Mouse (Mus musculus): ENCODE results near the gene 4930415O20Rik. TPM values are rescaled to one million over a fixed set of nuclear protein-coding genes. Genes with fewer than 3 reads are reported as not detected.

Gene 4930415O20Rik
- polyA plus RNA-seq, 1 experiment, result not detected

GRCm38 (mm10) chr15:98609331-98610130 is 38.7 kb downstream of the 4930415O20Rik start, which contains the start of gene Adcy6:
Adcy6 (minus strand) TSS chr15:98610076.
- Histone ChIP-seq H3K4me1 (ENCODE audit: control insufficient read depth, insufficient read depth, low read length) (peaks cover 6% of the 10 kb centered on the region; the same call in 1 of the 2 replicates), H3K4me3 (replicated peaks; ENCODE audit: extremely low read depth, low read depth, low read length) (peak within 1 kb of the TSS; percentile 63)
- peak; percentile 75 for DNase-seq
- TF ChIP-seq CTCF (IDR thresholded peaks at IDR 0.05; ENCODE audit: insufficient read depth, low read length) (no peak), POLR2A (IDR thresholded peaks at IDR 0.05; ENCODE audit: borderline replicate concordance, extremely low read depth, low read depth, low read length) (peak; percentile 32; the same call in 1 of the 2 replicates)
- WGBS, result 2% methylated on average over 71 of the region's 75 CpGs

GRCm38 (mm10) chr15:98610131-98610633 is 39.4 kb downstream of the 4930415O20Rik start:
- no peak for DNase-seq
- Histone ChIP-seq H3K4me3 (replicated peaks; ENCODE audit: extremely low read depth, low read depth, low read length) (peak overlapping the region; percentile 63), H3K4me1 (ENCODE audit: control insufficient read depth, insufficient read depth, low read length) (peaks cover 6% of the 10 kb centered on the region; the same call in 1 of the 2 replicates)
- WGBS, result 15% methylated on average over 12 of the region's 12 CpGs
- TF ChIP-seq POLR2A (IDR thresholded peaks at IDR 0.05; ENCODE audit: borderline replicate concordance, extremely low read depth, low read depth, low read length), result no peak

GRCm38 (mm10) chr15:98612229-98612628 is 41.4 kb downstream of the 4930415O20Rik start:
- DNase-seq, result no peak
- 96% methylated on average over 3 of the region's 3 CpGs for WGBS
- TF ChIP-seq CTCF (IDR thresholded peaks at IDR 0.05; ENCODE audit: insufficient read depth, low read length) (no peak), POLR2A (IDR thresholded peaks at IDR 0.05; ENCODE audit: borderline replicate concordance, extremely low read depth, low read depth, low read length) (no peak)
- H3K4me1 ChIP-seq (ENCODE audit: control insufficient read depth, insufficient read depth, low read length), result peaks cover 4% of the 10 kb centered on the region; the same call in 1 of the 2 replicates
- no peak overlapping the region for H3K4me3 ChIP-seq (replicated peaks; ENCODE audit: extremely low read depth, low read depth, low read length)

- TF ChIP-seq CTCF (IDR thresholded peaks at IDR 0.05; ENCODE audit: insufficient read depth, low read length) (no peak), POLR2A (IDR thresholded peaks at IDR 0.05; ENCODE audit: borderline replicate concordance, extremely low read depth, low read depth, low read length) (no peak)
- Histone ChIP-seq H3K4me1 (ENCODE audit: control insufficient read depth, insufficient read depth, low read length) (no peaks in the 10 kb centered on the region), H3K4me3 (replicated peaks; ENCODE audit: extremely low read depth, low read depth, low read length) (no peak overlapping the region)
- 61% methylated on average over 9 of the region's 9 CpGs for WGBS
- no peak for DNase-seq
These were observed 43.7 kb downstream of the 4930415O20Rik start for GRCm38 (mm10) chr15:98614551-98614950.

- TF ChIP-seq POLR2A (IDR thresholded peaks at IDR 0.05; ENCODE audit: borderline replicate concordance, extremely low read depth, low read depth, low read length) (no peak), CTCF (IDR thresholded peaks at IDR 0.05; ENCODE audit: insufficient read depth, low read length) (no peak)
- DNase-seq, result no peak
- 74% methylated on average over 6 of the region's 6 CpGs for WGBS
- H3K4me3 ChIP-seq (replicated peaks; ENCODE audit: extremely low read depth, low read depth, low read length), result no peak overlapping the region
- no peaks in the 10 kb centered on the region for H3K4me1 ChIP-seq (ENCODE audit: control insufficient read depth, insufficient read depth, low read length)
These were observed 44.2 kb downstream of the 4930415O20Rik start for GRCm38 (mm10) chr15:98614971-98615370.

GRCm38 (mm10) chr15:98615751-98616150 is 44.9 kb downstream of the 4930415O20Rik start:
- no peak for DNase-seq
- TF ChIP-seq CTCF (IDR thresholded peaks at IDR 0.05; ENCODE audit: insufficient read depth, low read length) (no peak), POLR2A (IDR thresholded peaks at IDR 0.05; ENCODE audit: borderline replicate concordance, extremely low read depth, low read depth, low read length) (no peak)
- 72% methylated on average over 6 of the region's 6 CpGs for WGBS
- Histone ChIP-seq H3K4me1 (ENCODE audit: control insufficient read depth, insufficient read depth, low read length) (no peaks in the 10 kb centered on the region), H3K4me3 (replicated peaks; ENCODE audit: extremely low read depth, low read depth, low read length) (no peak overlapping the region)

- H3K4me3 ChIP-seq (replicated peaks; ENCODE audit: extremely low read depth, low read depth, low read length), result no peak overlapping the region
- DNase-seq, result no peak
- TF ChIP-seq POLR2A (IDR thresholded peaks at IDR 0.05; ENCODE audit: borderline replicate concordance, extremely low read depth, low read depth, low read length), result no peak
- no peak for TF ChIP-seq CTCF (IDR thresholded peaks at IDR 0.05; ENCODE audit: insufficient read depth, low read length)
- 47% methylated on average over 20 of the region's 20 CpGs for WGBS
- H3K4me1 ChIP-seq (ENCODE audit: control insufficient read depth, insufficient read depth, low read length), result no peaks in the 10 kb centered on the region
These were observed 45.8 kb downstream of the 4930415O20Rik start for GRCm38 (mm10) chr15:98616362-98617175.

- Histone ChIP-seq H3K4me3 (replicated peaks; ENCODE audit: extremely low read depth, low read depth, low read length) (no peak overlapping the region), H3K4me1 (ENCODE audit: control insufficient read depth, insufficient read depth, low read length) (no peaks in the 10 kb centered on the region)
- DNase-seq, result peak; percentile 87
- under 1% methylated on average over 12 of the region's 12 CpGs for WGBS
- TF ChIP-seq POLR2A (IDR thresholded peaks at IDR 0.05; ENCODE audit: borderline replicate concordance, extremely low read depth, low read depth, low read length) (no peak), CTCF (IDR thresholded peaks at IDR 0.05; ENCODE audit: insufficient read depth, low read length) (peak; percentile 73)
These were observed 46.4 kb downstream of the 4930415O20Rik start for GRCm38 (mm10) chr15:98617176-98617537.

- WGBS, result 13% methylated on average over 7 of the region's 7 CpGs
- H3K4me1 ChIP-seq (ENCODE audit: control insufficient read depth, insufficient read depth, low read length), result no peaks in the 10 kb centered on the region
- DNase-seq, result no peak
These were observed 51.4 kb downstream of the 4930415O20Rik start for GRCm38 (mm10) chr15:98622199-98622598.

More at GRCm38 (mm10) chr15:98622199-98622598, 51.4 kb downstream of the 4930415O20Rik start:
- no peak overlapping the region for H3K4me3 ChIP-seq (replicated peaks; ENCODE audit: extremely low read depth, low read depth, low read length)
- TF ChIP-seq CTCF (IDR thresholded peaks at IDR 0.05; ENCODE audit: insufficient read depth, low read length), result no peak
- TF ChIP-seq POLR2A (IDR thresholded peaks at IDR 0.05; ENCODE audit: borderline replicate concordance, extremely low read depth, low read depth, low read length), result no peak
